Mouse (Mus musculus) hindbrain, embryonic 12.5 days (tissue): ENCODE data around the gene 4930467E23Rik. TPM values are rescaled to one million over a fixed set of nuclear protein-coding genes. Genes with fewer than 3 reads are reported as not detected.

Experiments
- polyA plus RNA-seq: library from polyadenylated mRNA; unstranded; fragments of >200 nt; fragmentation: Nextera tagmentation; extraction: Ambion mirVana; gene quantifications from 2 replicates; pipeline ENCODE4 v1.2.1, GENCODE M21; 2016

4930467E23Rik gene
- polyA plus RNA-seq, 1 experiment from 2014 or later = 0.09 TPM

Other genes with a start within 250 kb of the 4930467E23Rik start
- gene Defb7, start 234.5 kb upstream of the 4930467E23Rik start, polyA plus RNA-seq = not detected in 2 replicates
- not detected in 2 replicates for gene Gm31371, start 173.8 kb downstream of the 4930467E23Rik start, polyA plus RNA-seq